Mouse (Mus musculus) neural tube, embryonic 12.5 days (tissue): ENCODE data around the gene Acvr1c. TPM values are rescaled to one million over a fixed set of nuclear protein-coding genes. Genes with fewer than 3 reads are reported as not detected.

Experiments used
- ATAC-seq: fragments of 200-750 bp; cut with Nextera tagmentation; 2 replicates; pipeline ENCODE4 v1.8.0; 2017; ENCODE audit warnings: low read depth, mild to moderate bottlenecking, moderate TSS enrichment, moderate library complexity; ENCODE audit not compliant: low FRiP score
- H3K27ac ChIP-seq: fragments of 300-500 bp; sonication (generic); 2 replicates; pipeline ENCODE4 v1.5.1; 2016
- H3K27me3 ChIP-seq: fragments of 300-500 bp; sonication (generic); replicated peaks from 2 replicates; pipeline ENCODE4 v1.6.1; 2016; ENCODE audit warnings: mild to moderate bottlenecking
- H3K36me3 ChIP-seq: fragments of 300-500 bp; sonication (generic); 2 replicates; pipeline ENCODE4 v1.6.1; 2016; ENCODE audit warnings: mild to moderate bottlenecking
- H3K4me1 ChIP-seq: fragments of 300-500 bp; sonication (generic); 2 replicates; pipeline ENCODE4 v1.6.1; 2016
- H3K4me2 ChIP-seq: fragments of 300-500 bp; sonication (generic); replicated peaks from 2 replicates; pipeline ENCODE4 v1.6.1; 2016; ENCODE audit warnings: mild to moderate bottlenecking
- H3K4me3 ChIP-seq: fragments of 300-500 bp; sonication (generic); 2 replicates; pipeline ENCODE4 v1.5.1; 2016
- H3K9ac ChIP-seq: fragments of 300-500 bp; sonication (generic); 2 replicates; pipeline ENCODE4 v1.6.1; 2016; ENCODE audit warnings: mild to moderate bottlenecking
- H3K9me3 ChIP-seq: fragments of 300-500 bp; sonication (generic); 2 replicates; pipeline ENCODE4 v1.6.1; 2016; ENCODE audit warnings: mild to moderate bottlenecking
- WGBS: fragments of 180-500 bp; shearing (Covaris S2); methylation state at CpG from one replicate; pipeline ENCODE4 v1.1.7; 2016; 5-methylcytosine and 5-hydroxymethylcytosine counted together
- polyA plus RNA-seq: library from polyadenylated mRNA; unstranded; fragments of >200 nt; fragmentation: Nextera tagmentation; extraction: Ambion mirVana; gene quantifications from 2 replicates; pipeline ENCODE4 v1.2.1, GENCODE M21; 2016

Gene Acvr1c
- polyA plus RNA-seq, 1 experiment from 2014 or later: 0.20 TPM

DNA sequence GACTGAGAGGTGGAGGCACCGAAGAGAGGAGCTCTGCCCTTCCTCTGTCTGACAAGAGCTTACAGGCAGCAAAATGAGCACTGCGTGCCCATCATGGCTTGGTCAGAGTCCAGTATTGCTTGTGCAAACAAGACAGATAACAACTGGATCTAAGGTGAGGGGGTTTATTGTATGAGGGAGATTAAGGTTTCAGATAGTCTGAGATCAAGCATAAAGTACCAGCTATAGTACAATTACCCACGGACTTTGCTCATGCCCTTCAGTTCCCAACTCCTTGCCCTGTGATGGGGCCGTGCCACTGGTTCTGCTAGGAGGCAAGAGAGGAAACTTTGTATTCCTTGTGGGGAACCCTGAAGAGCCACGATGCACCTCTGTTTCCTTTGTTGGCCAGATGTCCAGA is 78.5 kb downstream of the Acvr1c start:
- Histone ChIP-seq H3K4me1 (no peaks in the 10 kb centered on the region), H3K36me3 (no peaks in the 10 kb centered on the region), H3K27ac (no peak overlapping the region), H3K9me3 (no peaks in the 10 kb centered on the region), H3K27me3 (no peaks in the 10 kb centered on the region), H3K9ac (no peak overlapping the region), H3K4me3 (no peak overlapping the region), H3K4me2 (no peak overlapping the region)
- WGBS: 88% methylated on average over 5 of the region's 5 CpGs
- no peak for ATAC-seq

DNA sequence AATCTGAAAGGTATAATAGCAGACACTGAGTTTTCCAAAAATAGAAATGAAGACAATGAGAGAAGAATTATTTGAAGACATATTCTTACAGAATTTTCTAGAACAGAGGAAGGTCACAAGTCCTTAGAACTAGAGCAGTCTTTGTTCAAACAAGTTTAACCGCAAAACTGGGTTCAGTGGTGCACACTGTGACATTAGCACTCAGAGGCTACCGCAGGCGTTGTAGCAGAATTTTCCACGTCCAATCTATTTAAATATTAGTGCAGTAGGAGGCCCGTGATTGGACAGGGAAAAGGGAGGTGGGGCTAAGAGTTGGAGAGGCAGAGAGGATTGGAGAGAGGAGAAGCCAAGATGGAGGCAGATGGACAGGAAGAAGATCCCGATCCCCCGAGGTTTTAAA is 81.2 kb downstream of the Acvr1c start:
- no peak for ATAC-seq
- no peaks in the 10 kb centered on the region for H3K36me3 ChIP-seq
- 89% methylated on average over 7 of the region's 7 CpGs for WGBS

DNA sequence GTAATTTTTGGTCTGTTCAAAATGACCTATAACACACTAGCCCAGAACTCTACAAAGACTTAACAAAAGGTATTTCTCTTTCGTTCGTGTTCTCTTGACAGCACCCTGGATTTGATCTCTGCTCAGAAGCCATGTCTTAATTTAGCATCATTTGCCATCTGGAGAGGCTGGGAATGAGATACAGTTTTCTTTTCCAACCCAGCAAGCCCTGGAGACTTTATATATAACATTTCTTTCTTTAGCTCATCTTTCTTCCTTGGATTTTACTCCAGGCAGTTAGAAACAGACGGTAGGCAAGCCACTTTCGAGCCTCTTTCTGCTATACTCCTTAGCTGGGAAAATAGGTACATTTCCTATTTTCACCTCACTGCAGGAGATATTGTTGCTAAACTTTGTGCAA is 117.1 kb downstream of the Acvr1c start:
- 86% methylated on average over 4 of the region's 4 CpGs for WGBS
- Histone ChIP-seq H3K27ac (no peak overlapping the region), H3K36me3 (no peaks in the 10 kb centered on the region), H3K27me3 (no peaks in the 10 kb centered on the region), H3K4me1 (no peaks in the 10 kb centered on the region), H3K9ac (no peak overlapping the region), H3K4me3 (no peak overlapping the region), H3K4me2 (no peak overlapping the region), H3K9me3 (no peaks in the 10 kb centered on the region)
- no peak for ATAC-seq

More for the DNA sequence above, 81.2 kb downstream of the Acvr1c start:
- Histone ChIP-seq H3K4me3 (no peak overlapping the region), H3K4me1 (no peaks in the 10 kb centered on the region), H3K27me3 (no peaks in the 10 kb centered on the region), H3K9me3 (no peaks in the 10 kb centered on the region), H3K9ac (no peak overlapping the region), H3K27ac (no peak overlapping the region), H3K4me2 (no peak overlapping the region)

DNA sequence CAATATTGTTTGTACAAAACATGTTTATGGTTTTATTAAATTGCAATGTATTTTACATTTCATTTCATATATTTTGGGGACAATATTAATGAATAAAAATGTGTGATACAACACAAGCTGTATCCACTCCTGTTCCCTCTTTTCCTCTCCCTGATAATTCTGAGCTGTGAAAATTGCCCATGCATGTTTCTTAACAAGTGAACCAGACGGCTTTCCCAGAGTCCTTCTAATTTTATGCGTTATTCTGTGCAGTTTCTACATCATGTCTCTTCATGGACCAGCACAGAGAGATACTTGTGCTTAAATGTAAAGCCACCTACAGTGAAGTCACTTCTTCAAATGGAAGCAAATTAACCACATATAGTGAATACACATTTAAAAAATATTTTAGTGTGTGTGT is 120.2 kb downstream of the Acvr1c start:
- Histone ChIP-seq H3K9ac (no peak overlapping the region), H3K9me3 (no peaks in the 10 kb centered on the region), H3K4me1 (no peaks in the 10 kb centered on the region), H3K4me3 (no peak overlapping the region), H3K27me3 (no peaks in the 10 kb centered on the region), H3K36me3 (no peaks in the 10 kb centered on the region), H3K4me2 (no peak overlapping the region), H3K27ac (no peak overlapping the region)
- no peak for ATAC-seq
- 79% methylated on average over 2 of the region's 2 CpGs for WGBS

Other genes with a start within 250 kb of the Acvr1c start
- 0.10 and 0.42 TPM in 2 replicates for gene Cytip, start 162.4 kb downstream of the Acvr1c start, polyA plus RNA-seq
- gene Gm17409, start 112.2 kb upstream of the Acvr1c start, polyA plus RNA-seq: 0.28 TPM in 1 of 2 replicates, not detected in the other
- gene Acvr1, start 209.3 kb upstream of the Acvr1c start, polyA plus RNA-seq: 4.6 and 5.3 TPM in 2 replicates
- gene Upp2, start 209.4 kb upstream of the Acvr1c start, polyA plus RNA-seq: 9.2 and 11.1 TPM in 2 replicates